Mouse (Mus musculus): Measurements from ENCODE around the gene Gprc5b. TPM values are rescaled to one million over a fixed set of nuclear protein-coding genes. Genes with fewer than 3 reads are reported as not detected.

The Gprc5b gene
- total and polyA plus RNA-seq, 3 experiments = 117 to 130 (median 125) TPM

DNA sequence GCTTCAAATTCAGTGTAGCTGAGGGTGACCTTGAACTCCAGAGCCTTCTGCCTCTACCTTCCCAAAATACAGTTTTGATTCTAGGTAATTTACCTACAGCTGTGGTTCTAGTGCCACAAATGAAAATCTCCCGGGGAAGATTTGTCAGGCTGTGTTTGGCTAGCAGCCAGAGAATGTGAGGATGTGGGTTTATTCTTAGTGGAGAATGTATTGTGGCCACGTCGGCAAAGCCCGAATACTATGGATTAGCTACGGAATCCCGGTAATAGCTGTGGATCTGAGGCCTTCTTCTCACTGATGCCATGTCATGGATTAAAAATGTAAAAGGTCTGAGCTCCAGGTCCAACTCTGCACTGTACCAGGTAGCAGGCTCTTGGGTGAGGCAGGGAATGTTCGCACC, 45.3 kb downstream of the Gprc5b start:
- DNase-seq = no peak

DNA sequence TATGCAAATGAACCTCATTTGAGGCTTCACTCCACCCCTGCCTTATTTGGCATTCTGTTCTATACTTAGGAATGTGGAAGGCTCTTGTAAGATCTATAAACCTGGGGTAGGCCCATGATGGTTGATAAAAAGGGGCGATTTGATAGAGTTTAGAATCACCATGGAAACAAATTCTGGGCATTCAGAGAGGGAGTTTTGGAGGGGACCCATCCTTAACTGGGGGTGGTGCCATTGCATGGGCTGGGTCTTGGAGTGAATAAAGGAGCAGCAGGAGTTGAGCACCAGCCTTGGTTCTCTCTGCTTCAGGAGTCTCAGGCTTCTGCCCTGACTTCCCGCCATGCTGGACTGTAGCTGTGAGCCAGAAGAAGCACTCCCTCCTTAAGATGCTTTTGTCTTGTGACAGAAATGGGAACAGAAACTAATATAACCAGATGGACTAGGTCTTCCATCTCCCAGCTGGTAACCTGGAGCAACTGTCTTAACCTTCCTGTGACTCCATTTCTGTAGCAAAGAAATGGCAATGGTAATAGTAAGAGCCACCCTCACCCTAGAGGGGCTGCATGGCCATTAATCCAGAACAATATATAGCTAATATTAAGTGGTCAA, 46.2 kb downstream of the Gprc5b start:
- no peak for DNase-seq

DNA sequence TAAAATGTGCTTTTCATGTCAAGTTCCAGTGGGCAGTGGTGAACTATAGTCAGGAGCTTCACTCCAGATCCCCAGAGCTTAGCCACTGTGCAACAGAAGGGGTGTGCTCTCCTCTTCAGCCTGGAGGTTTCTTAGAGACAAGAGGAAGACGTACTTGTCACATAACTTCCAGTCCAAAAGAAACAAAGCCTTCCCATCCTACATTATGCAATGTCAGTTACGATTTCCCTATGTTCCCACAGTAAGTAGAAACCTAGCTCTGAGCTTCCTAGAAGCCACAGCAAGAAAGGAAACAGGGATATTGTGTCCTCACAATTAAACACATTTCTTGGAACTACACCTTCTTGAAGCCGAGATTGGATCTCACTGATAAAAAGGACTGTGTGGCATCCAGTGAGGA, 47.8 kb downstream of the Gprc5b start:
- no peak for DNase-seq

DNA sequence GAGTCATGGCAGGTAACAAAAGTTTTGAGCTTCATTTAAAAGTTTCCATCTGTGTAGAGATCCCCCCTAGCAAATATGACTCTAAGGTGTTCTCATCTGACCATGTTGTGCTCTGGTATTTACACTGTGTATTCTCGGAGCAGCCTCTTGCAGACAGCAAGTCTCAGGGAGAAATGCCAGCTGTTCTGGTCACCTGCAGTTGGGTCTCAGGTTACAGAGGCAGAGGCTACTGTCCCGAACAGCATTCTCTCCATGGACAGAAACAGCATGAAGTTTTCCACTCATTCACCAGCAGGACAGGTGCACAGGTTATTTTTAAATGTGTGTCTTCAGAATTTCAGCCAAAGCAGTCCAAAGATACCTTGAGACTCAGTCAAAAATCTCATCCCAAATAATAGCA, 50.1 kb downstream of the Gprc5b start:
- DNase-seq = no peak

DNA sequence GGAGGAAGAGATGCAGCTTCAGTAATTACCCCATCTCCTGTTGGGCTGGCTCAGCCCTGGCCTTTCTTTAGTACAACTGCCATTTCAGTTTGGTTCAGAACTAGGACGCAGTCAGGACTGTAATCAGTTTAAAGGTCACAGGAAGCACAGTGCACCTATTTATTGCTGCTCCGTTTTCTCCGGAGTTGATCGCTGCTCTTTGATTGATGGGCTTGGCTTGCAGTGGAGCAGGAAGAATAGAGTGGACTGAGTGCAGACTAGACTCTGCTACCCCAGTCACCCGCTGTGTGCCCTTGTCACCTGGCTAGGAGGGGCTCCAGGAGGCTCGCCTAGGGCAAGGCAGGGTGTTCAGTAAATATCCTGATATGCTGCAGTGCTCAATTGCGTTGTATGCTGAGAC, 51.8 kb downstream of the Gprc5b start:
- DNase-seq = peak; percentile 65

DNA sequence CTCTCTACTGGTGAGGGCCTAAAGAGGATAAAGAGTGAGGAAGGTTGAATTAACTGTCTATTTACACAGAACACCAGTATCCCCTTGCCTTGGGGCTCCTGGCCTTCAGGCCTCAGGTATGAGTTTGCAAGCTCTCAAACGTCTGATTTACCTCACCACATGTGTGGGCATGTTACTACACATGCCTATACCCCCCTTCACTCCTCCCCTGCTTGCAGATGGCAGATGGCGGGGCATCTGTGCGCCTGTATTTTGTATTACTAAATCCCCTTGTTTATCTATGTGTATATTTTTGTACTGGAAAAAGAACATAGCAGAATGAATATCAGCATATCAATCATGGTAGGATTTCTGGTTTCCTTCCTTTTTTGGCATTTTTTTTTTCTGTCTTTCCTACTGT, 52.7 kb downstream of the Gprc5b start:
- no peak for DNase-seq

DNA sequence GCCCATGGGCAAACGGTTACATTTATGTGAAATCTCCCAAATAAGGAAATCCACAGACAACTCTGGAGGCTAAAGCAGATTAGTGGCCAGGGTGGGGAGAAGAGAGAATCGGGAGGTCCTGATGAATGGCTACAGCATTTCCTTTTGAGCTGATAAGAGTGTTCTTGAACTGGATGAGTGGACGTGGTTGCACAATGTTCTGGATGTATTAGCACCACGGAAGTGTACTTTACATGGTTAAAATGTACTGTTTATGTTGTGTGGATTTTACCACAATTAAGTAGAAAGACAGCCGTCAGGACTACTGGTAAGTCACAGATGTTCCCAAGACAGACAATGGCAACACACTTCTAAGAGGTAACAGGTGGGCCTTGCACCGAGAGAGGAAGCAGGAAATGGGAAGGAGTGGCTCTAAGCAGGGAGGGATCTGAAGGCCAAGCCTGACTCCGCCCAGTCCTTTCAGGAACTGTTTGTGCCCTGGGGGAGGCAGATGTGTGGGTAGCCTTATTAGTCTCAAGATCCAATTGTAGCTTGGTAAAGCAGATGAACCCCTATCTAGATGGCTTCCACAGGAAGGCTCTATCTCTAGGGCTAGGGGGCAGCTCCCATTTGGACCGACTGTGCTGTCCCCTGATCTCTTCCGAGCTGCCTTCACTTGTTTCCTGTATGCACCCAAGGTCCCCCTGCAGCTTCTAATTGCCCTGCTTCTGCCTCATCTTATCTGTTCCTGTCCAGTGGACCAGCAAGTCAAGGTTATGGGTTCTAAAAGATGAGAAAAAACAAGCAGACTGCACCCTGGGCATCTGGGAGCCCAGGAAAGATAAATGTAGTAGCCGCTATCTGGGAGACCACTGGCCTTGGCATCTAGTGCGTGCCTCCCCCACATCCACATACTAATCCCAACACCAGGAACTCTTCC, 57.3 kb downstream of the Gprc5b start:
- peak; percentile 63 for DNase-seq

DNA sequence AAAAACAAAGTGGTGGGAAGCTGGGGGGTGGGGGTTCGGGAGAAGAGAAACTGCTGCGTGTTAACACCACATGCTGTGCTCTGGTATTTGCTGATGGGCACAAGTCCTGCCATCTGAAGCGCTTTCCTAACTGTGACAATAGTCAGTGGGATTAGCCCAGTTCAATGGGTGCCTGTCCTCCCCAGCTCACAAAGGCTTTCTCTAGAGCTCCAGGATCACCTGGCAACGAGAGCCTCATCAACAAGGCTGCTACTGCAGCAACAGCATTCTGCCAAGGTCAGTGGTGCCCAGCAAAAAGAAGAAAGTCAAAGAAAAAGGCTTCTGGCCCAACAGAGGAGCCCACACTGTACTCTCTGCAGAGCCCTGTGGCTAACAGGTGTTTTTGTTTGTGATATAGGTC, 58.2 kb downstream of the Gprc5b start:
- peak; percentile 62 for DNase-seq

DNA sequence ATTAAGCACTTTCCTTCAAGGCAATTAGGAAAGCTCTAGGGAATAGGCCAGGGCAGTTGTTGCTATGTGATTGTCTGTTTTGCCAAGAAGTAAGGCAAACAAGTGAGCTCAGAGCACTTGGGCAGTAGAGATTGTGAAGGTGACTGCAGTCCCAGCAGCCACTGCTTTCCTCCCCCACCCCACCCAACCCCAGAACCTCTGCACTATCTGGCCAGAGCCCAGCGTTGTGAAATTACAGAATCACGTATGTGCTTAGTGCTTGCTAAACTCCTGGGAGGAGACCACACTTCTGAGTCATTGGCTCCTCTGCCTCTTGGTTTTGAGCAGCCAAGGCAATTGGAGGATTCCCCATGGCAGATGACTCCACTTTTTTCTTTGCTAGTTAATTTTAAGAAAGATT, 59.7 kb downstream of the Gprc5b start:
- peak; percentile 89 for DNase-seq

DNA sequence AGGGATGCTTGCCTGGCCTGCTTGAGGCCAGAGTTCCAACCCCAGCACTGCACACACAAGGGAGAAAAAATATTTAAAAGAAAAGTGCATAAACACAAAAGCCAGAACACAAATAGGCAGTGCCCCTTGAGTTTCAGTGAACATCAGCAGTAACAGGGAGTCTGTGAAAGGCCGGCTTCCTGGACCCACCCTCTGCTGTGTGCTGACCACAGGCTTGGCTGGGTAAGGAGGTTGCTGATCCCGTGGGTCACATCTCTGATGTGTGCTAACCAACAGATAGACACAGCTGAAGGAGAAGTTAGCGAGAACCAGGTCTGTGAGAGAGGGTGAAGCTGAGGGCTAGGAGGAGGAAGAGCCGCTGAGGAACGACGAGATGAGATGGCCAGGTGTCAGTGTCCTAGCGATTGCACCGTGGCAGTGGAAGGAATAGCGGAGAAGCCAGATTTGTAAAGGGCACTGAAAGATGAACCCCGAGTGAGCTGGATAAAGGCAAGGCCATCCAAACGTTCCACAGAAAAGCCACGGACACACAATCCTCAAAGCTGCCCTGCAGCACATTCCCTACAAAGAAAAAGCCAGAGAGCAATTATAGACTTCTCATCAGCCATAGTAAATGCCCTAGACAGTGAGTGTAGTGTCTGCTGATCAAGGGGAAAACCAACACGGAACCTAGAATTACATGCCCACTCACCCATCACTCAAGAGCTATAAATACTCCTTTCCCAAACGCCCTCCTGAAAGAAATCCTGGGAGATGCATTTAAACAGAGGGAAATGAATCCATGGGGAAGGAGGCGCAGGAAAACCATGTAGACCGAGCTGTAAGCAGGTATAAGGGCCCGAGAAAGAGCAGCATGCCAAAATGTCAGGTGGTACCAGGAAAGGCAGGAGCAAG, 63.3 kb downstream of the Gprc5b start:
- peak; percentile 54 for DNase-seq

DNA sequence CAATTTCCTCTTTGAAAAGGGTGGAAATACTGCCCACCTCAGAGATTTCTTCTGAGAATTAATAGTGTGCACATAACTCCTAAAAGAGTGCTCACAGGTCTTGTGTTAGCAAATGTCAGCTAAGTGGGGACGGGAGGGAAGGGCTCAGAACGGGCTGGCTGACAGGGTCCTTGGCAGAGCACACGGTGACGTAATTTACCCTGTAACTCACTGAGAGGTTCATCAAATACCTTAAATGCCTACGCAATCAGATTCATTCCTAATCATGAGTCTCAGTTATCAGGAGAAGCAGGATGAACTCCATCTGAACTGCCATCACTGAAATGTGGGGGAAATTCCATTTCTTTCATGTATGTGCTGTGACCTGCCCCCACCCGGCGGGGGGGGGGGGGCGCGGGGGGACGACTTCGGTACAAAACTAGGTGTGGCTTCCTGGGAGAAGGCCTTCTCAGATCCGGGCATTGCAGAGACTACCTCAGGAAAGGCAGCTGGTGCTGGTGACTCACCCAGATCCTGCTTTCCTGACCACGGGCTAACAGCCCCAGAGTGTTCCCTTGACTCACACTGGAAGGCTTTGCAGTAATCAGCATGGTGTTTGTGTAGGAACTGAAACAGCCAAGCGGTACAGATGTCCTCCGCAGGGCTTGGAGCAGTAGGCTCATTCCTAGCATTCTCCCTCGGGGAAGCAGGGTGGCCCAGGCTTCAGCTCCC, 65.3 kb downstream of the Gprc5b start:
- peak; percentile 84 for DNase-seq

DNA sequence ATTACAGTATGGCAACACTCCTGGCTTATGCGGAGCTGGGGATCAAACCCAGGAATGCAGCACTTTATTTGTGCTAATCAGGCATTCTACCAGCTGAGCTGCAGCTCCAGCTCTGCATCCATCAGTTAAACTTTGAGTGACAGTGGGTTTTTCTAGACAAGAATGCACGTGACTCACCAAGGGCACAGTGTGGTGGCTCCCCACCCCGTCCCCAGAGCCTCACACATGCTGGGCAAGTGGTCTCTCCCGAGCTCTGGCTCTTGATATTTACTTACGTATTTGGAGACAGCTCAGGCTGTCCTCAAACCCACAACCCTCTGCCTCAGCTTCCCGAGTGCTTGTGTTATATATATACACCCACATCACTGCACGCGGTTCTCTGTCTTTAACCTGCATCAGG, 66.1 kb downstream of the Gprc5b start:
- peak; percentile 35 for DNase-seq

DNA sequence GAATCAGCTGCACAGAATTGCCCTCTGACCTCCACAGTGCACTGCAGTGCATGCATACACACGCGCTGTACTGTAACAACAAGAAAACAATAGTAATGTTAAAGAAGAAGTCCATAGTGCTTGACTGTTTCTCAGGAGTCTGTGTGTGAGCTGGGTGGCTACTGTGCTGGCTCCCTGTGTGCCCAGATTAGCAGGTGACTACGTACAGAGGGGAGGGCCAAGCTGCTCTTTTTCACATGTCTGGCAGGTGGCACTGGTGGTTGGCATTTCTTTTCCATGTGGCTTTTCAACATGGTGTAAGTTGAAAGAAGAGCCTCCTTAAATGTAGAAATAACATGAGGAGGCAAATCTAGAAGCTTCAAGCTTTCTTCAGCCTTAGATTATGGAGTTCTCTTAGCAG, 66.7 kb downstream of the Gprc5b start:
- DNase-seq = no peak

DNA sequence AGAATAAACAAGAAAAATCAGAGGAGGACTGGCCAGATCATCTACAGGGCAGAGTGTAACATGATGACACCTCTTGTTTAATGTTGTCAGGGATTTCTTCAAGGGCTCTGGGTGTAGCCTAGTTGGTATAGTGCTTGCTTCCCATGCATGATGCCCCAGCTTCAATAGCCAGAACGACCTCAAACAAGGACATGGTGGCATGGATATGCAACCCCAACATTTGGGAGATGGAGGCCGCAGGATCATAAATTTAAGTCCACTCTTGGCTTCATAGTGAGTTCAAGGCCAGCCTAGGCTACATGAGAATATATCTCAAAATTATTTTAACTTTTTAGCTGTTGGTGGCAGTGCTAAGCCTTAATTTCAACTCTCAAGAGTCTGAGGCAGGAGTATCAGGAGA, 67.7 kb downstream of the Gprc5b start:
- DNase-seq = no peak

DNA sequence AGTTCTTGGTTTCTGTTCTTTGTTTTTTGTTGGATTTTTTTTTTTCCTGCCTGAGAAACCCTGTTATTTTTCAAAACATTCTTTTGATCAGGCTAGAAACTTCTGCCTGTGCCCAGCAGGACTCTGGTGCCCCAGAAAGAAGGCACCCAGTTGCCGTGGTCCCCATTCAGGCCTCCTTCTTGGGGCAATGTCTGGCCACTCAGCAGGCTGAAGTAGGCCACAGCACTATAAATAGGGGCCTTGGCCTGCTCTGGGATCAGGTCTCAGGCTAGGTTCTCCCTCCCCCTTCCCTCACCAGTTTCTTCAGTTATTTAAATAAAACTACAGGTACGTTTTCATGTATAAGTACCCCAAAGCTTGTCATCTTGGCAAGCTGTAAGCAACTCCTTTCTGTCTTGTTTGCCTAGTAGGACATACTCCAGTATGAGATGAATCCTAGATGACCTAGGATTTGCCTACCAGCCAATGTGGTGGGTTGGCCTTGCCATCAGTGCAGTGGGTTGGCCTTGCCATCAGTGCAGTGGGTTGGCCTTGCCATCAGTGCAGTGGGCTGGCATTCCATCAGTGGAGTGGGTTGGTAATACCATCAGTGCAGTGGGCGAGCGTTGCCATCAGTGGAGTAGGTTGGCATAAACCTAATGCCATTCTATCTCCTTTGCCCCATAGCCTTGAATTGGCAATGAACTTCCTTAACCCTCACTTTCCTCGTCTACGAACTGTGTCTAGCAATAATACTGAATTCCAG, 68.3 kb downstream of the Gprc5b start:
- no peak for DNase-seq

DNA sequence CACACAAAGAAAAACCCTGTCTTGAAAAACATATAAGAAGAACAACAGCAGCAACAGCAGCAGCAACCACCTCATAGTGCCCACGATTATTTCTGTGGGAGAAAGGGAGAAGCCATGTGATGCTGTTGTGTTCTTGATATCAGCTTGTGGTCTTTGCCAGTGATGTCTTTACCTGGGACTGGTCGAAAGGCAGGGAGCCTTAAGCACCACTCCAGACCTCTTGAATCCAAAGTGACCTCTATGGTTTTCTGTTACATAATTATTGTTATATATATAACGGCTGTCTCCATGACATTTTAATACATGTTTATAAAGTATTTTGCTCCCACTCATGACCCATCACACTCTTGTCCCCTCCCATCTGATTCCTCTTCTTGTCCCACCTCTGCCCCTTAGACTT, 69.5 kb downstream of the Gprc5b start:
- no peak for DNase-seq

DNA sequence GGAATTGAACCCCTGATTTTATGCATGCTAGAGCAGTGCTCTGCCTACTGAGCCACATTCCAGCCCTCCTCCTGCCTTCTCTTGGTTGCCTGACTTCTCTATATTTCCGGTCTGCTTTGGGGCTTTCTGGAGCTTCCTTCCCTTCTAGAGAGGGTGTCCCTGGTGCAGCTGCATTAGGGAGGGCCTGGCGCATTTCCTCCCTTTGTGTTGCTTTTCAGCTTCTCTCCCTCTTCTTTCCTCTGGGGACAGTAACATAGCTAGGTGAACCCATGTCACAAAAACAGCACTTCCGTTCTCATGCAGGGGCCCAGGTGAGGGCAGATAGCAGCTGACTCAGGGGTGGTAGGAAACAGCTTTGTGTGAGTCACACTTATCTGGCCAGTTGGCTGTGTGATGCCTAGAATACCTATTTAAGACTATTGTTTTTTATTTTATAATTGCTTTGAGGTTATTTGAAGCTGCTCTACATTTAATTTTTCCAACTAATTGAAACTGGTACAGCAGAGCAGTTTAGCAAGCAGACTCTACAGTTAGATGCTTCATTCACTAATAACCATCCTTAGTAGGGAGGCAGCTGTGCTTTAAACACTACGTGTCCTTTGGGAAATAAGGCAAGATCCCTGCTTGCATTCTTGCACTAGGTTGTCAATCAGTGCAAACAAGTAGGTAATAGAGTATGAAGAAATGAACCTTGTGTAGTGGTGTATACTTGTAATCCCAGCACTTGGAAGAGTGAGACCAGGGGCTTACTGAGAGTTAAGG, 72.4 kb downstream of the Gprc5b start:
- DNase-seq = no peak
